Mouse (Mus musculus) liver, embryonic 12.5 days (tissue): ENCODE measurements around the gene Il24. TPM values are rescaled to one million over a fixed set of nuclear protein-coding genes. Genes with fewer than 3 reads are reported as not detected.
A peak's percentile ranks its signal among the peaks of the same experiment; 100 is the strongest.

Experiments used
- ATAC-seq: fragments of 200-750 bp; cut with Nextera tagmentation; 2 replicates; pipeline ENCODE4 v1.8.0; 2017; ENCODE audit warnings: moderate number of reproducible peaks, mild to moderate bottlenecking, moderate library complexity
- H3K27ac ChIP-seq: fragments of 300-500 bp; sonication (generic); 2 replicates; pipeline ENCODE4 v1.5.1; 2016; ENCODE audit warnings: mild to moderate bottlenecking
- H3K27me3 ChIP-seq: fragments of 300-500 bp; sonication (generic); replicated peaks from 2 replicates; pipeline ENCODE4 v1.6.1; 2016; ENCODE audit warnings: mild to moderate bottlenecking, moderate library complexity
- H3K36me3 ChIP-seq: fragments of 300-500 bp; sonication (generic); 2 replicates; pipeline ENCODE4 v1.6.1; 2016; ENCODE audit warnings: mild to moderate bottlenecking, moderate library complexity
- H3K4me1 ChIP-seq: fragments of 300-500 bp; sonication (generic); 2 replicates; pipeline ENCODE4 v1.6.1; 2016
- H3K4me2 ChIP-seq: fragments of 300-500 bp; sonication (generic); 2 replicates; pipeline ENCODE4 v1.6.1; 2016; ENCODE audit warnings: mild to moderate bottlenecking, moderate library complexity
- H3K4me3 ChIP-seq: fragments of 300-500 bp; sonication (generic); 2 replicates; pipeline ENCODE4 v1.5.1; 2016; ENCODE audit warnings: mild to moderate bottlenecking, moderate library complexity
- H3K9ac ChIP-seq: fragments of 300-500 bp; sonication (generic); 2 replicates; pipeline ENCODE4 v1.6.1; 2016; ENCODE audit warnings: mild to moderate bottlenecking, moderate library complexity
- H3K9me3 ChIP-seq: fragments of 300-500 bp; sonication (generic); replicated peaks from 2 replicates; pipeline ENCODE4 v1.6.1; 2016; ENCODE audit warnings: mild to moderate bottlenecking, moderate library complexity
- WGBS: fragments of 180-500 bp; shearing (Covaris S2); methylation state at CpG from one replicate; pipeline ENCODE4 v1.1.7; 2016; ENCODE audit not compliant: insufficient replicate concordance; 5-methylcytosine and 5-hydroxymethylcytosine counted together
- polyA plus RNA-seq: library from polyadenylated mRNA; unstranded; fragments of >200 nt; fragmentation: Nextera tagmentation; extraction: Ambion mirVana; gene quantifications from 2 replicates; pipeline ENCODE4 v1.2.1, GENCODE M21; 2016

Il24 gene
- not detected in 2 replicates for polyA plus RNA-seq

- ATAC-seq = no peak
- Histone ChIP-seq H3K4me1 (no peaks in the 10 kb centered on the region), H3K27ac (no peak within 1 kb of the TSS), H3K9ac (no peak within 1 kb of the TSS), H3K4me3 (no peak within 1 kb of the TSS), H3K9me3 (no peaks in the 10 kb centered on the region), H3K27me3 (peaks cover 12% of the 10 kb centered on the region), H3K36me3 (no peaks in the 10 kb centered on the region), H3K4me2 (no peak within 1 kb of the TSS)
Observed at GRCm38 (mm10) chr1:130887354-130887753, at the start of gene Il24. Gene Il24 (minus strand): TSS chr1:130887454.

GRCm38 (mm10) chr1:130936351-130936750 lies 49.1 kb upstream of the Il24 start:
- no peak for ATAC-seq
- WGBS = 63% methylated on average over 6 of the region's 6 CpGs
- no peak overlapping the region for H3K27ac ChIP-seq
- H3K4me2 ChIP-seq = no peak overlapping the region
- no peak overlapping the region for H3K9ac ChIP-seq
- H3K4me3 ChIP-seq = no peak overlapping the region
- H3K36me3 ChIP-seq = no peaks in the 10 kb centered on the region
- no peaks in the 10 kb centered on the region for H3K9me3 ChIP-seq
- H3K4me1 ChIP-seq = no peaks in the 10 kb centered on the region
- H3K27me3 ChIP-seq = no peaks in the 10 kb centered on the region

- H3K4me1 ChIP-seq = no peaks in the 10 kb centered on the region
- no peak for ATAC-seq
- no peaks in the 10 kb centered on the region for H3K36me3 ChIP-seq
Observed at GRCm38 (mm10) chr1:130926484-130926883, 39.2 kb upstream of the Il24 start.

GRCm38 (mm10) chr1:130918323-130918980 lies 31.2 kb upstream of the Il24 start:
- WGBS = 11% methylated on average over 1 of the region's 1 CpGs
- no peaks in the 10 kb centered on the region for H3K9me3 ChIP-seq
- H3K9ac ChIP-seq = no peak overlapping the region
- no peak overlapping the region for H3K27ac ChIP-seq
- H3K4me2 ChIP-seq = no peak overlapping the region
- H3K4me1 ChIP-seq = no peaks in the 10 kb centered on the region
- no peaks in the 10 kb centered on the region for H3K36me3 ChIP-seq
- H3K27me3 ChIP-seq = no peaks in the 10 kb centered on the region
- ATAC-seq = no peak
- H3K4me3 ChIP-seq = no peak overlapping the region

More at GRCm38 (mm10) chr1:130926484-130926883, 39.2 kb upstream of the Il24 start:
- Histone ChIP-seq H3K9me3 (no peaks in the 10 kb centered on the region), H3K4me3 (no peak overlapping the region), H3K27ac (no peak overlapping the region), H3K9ac (no peak overlapping the region), H3K4me2 (no peak overlapping the region), H3K27me3 (no peaks in the 10 kb centered on the region)

GRCm38 (mm10) chr1:130911401-130912010 lies 24.3 kb upstream of the Il24 start, which contains the start of gene Il20:
Gene Il20 (minus strand): TSS chr1:130911451.
- WGBS = 73% methylated on average over 12 of the region's 12 CpGs

GRCm38 (mm10) chr1:130902505-130902904 lies 15.3 kb upstream of the Il24 start:
- no peak overlapping the region for H3K27ac ChIP-seq
- WGBS = 54% methylated on average over 7 of the region's 7 CpGs
- H3K4me3 ChIP-seq = no peak overlapping the region
- no peaks in the 10 kb centered on the region for H3K36me3 ChIP-seq
- H3K27me3 ChIP-seq = no peaks in the 10 kb centered on the region
- H3K4me1 ChIP-seq = no peaks in the 10 kb centered on the region
- H3K4me2 ChIP-seq = no peak overlapping the region
- no peaks in the 10 kb centered on the region for H3K9me3 ChIP-seq
- H3K9ac ChIP-seq = no peak overlapping the region
- no peak for ATAC-seq

More at GRCm38 (mm10) chr1:130911401-130912010, 24.3 kb upstream of the Il24 start, which contains the start of gene Il20:
- ATAC-seq = no peak
- no peaks in the 10 kb centered on the region for H3K27me3 ChIP-seq
- H3K4me1 ChIP-seq = no peaks in the 10 kb centered on the region
- no peaks in the 10 kb centered on the region for H3K9me3 ChIP-seq
- H3K4me2 ChIP-seq = no peak within 1 kb of the TSS
- H3K9ac ChIP-seq = no peak within 1 kb of the TSS
- H3K27ac ChIP-seq = no peak within 1 kb of the TSS
- H3K4me3 ChIP-seq = no peak within 1 kb of the TSS
- no peaks in the 10 kb centered on the region for H3K36me3 ChIP-seq

GRCm38 (mm10) chr1:130894468-130894867 lies 7.2 kb upstream of the Il24 start:
- H3K27ac ChIP-seq = no peak overlapping the region
- H3K4me1 ChIP-seq = no peaks in the 10 kb centered on the region
- no peak overlapping the region for H3K9ac ChIP-seq
- H3K36me3 ChIP-seq = no peaks in the 10 kb centered on the region
- no peak overlapping the region for H3K4me2 ChIP-seq
- H3K4me3 ChIP-seq = no peak overlapping the region
- no peaks in the 10 kb centered on the region for H3K27me3 ChIP-seq
- ATAC-seq = no peak
- H3K9me3 ChIP-seq = no peaks in the 10 kb centered on the region
- WGBS = 50% methylated on average over 6 of the region's 6 CpGs

GRCm38 (mm10) chr1:130893329-130894040 lies 6.2 kb upstream of the Il24 start:
- Histone ChIP-seq H3K4me2 (no peak overlapping the region), H3K36me3 (no peaks in the 10 kb centered on the region), H3K27ac (no peak overlapping the region), H3K4me3 (no peak overlapping the region), H3K9ac (no peak overlapping the region), H3K9me3 (no peaks in the 10 kb centered on the region), H3K4me1 (no peaks in the 10 kb centered on the region), H3K27me3 (no peaks in the 10 kb centered on the region)
- WGBS = 59% methylated on average over 9 of the region's 9 CpGs
- no peak for ATAC-seq

GRCm38 (mm10) chr1:130892446-130892845 lies 5.2 kb upstream of the Il24 start:
- no peaks in the 10 kb centered on the region for H3K27me3 ChIP-seq
- H3K27ac ChIP-seq = no peak overlapping the region
- H3K36me3 ChIP-seq = no peaks in the 10 kb centered on the region
- no peak overlapping the region for H3K4me2 ChIP-seq
- 51% methylated on average over 1 of the region's 1 CpGs for WGBS
- H3K4me1 ChIP-seq = no peaks in the 10 kb centered on the region
- H3K4me3 ChIP-seq = no peak overlapping the region
- H3K9me3 ChIP-seq = no peaks in the 10 kb centered on the region
- H3K9ac ChIP-seq = no peak overlapping the region
- ATAC-seq = no peak

- no peak overlapping the region for H3K4me3 ChIP-seq
- H3K27ac ChIP-seq = no peak overlapping the region
- no peaks in the 10 kb centered on the region for H3K4me1 ChIP-seq
- no peaks in the 10 kb centered on the region for H3K9me3 ChIP-seq
- H3K27me3 ChIP-seq = peaks cover 43% of the 10 kb centered on the region
- 63% methylated on average over 4 of the region's 4 CpGs for WGBS
- no peak overlapping the region for H3K4me2 ChIP-seq
- no peak overlapping the region for H3K9ac ChIP-seq
- H3K36me3 ChIP-seq = no peaks in the 10 kb centered on the region
- no peak for ATAC-seq
Observed at GRCm38 (mm10) chr1:130883146-130883545, 4.1 kb downstream of the Il24 start.

- no peak for ATAC-seq
- no peak overlapping the region for H3K27ac ChIP-seq
- no peaks in the 10 kb centered on the region for H3K4me1 ChIP-seq
- H3K4me3 ChIP-seq = no peak overlapping the region
- no peak overlapping the region for H3K4me2 ChIP-seq
- no peaks in the 10 kb centered on the region for H3K9me3 ChIP-seq
- 71% methylated on average over 7 of the region's 7 CpGs for WGBS
- no peak overlapping the region for H3K9ac ChIP-seq
- H3K27me3 ChIP-seq = peaks cover 65% of the 10 kb centered on the region
- no peaks in the 10 kb centered on the region for H3K36me3 ChIP-seq
Observed at GRCm38 (mm10) chr1:130879927-130880326, 7.3 kb downstream of the Il24 start.

GRCm38 (mm10) chr1:130877889-130878614 lies 9.2 kb downstream of the Il24 start:
- 2% methylated on average over 43 of the region's 43 CpGs for WGBS
- H3K36me3 ChIP-seq = no peaks in the 10 kb centered on the region
- H3K27ac ChIP-seq = no peak overlapping the region
- no peaks in the 10 kb centered on the region for H3K9me3 ChIP-seq
- no peak for ATAC-seq
- H3K4me3 ChIP-seq = peak overlapping the region; percentile 37
- H3K4me1 ChIP-seq = no peaks in the 10 kb centered on the region
- peaks cover 54% of the 10 kb centered on the region for H3K27me3 ChIP-seq
- no peak overlapping the region for H3K9ac ChIP-seq
- H3K4me2 ChIP-seq = peak overlapping the region; percentile 64
